Mouse (Mus musculus) midbrain, embryonic 12.5 days (tissue): ENCODE results near the gene Cdc42ep4. TPM values are rescaled to one million over a fixed set of nuclear protein-coding genes. Genes with fewer than 3 reads are reported as not detected.
A peak's percentile ranks its signal among the peaks of the same experiment; 100 is the strongest.

Experiments used
- ATAC-seq: fragments of 200-750 bp; cut with Nextera tagmentation; 2 replicates; pipeline ENCODE4 v1.8.0; 2017; ENCODE audit warnings: low read depth, moderate TSS enrichment, moderate library complexity; ENCODE audit not compliant: low FRiP score
- H3K27ac ChIP-seq: fragments of 300-500 bp; sonication (generic); replicated peaks from 2 replicates; pipeline ENCODE4 v1.5.1; 2016; ENCODE audit warnings: mild to moderate bottlenecking
- H3K27me3 ChIP-seq: fragments of 300-500 bp; sonication (generic); 2 replicates; pipeline ENCODE4 v1.6.1; 2016; ENCODE audit warnings: mild to moderate bottlenecking
- H3K36me3 ChIP-seq: fragments of 300-500 bp; sonication (generic); 2 replicates; pipeline ENCODE4 v1.6.1; 2016
- H3K4me1 ChIP-seq: fragments of 300-500 bp; sonication (generic); 2 replicates; pipeline ENCODE4 v1.6.1; 2016
- H3K4me2 ChIP-seq: fragments of 300-500 bp; sonication (generic); replicated peaks from 2 replicates; pipeline ENCODE4 v1.6.1; 2016; ENCODE audit warnings: mild to moderate bottlenecking, moderate library complexity
- H3K4me3 ChIP-seq: fragments of 300-500 bp; sonication (generic); 2 replicates; pipeline ENCODE4 v1.5.1; 2016; ENCODE audit warnings: mild to moderate bottlenecking
- H3K9ac ChIP-seq: fragments of 300-500 bp; sonication (generic); replicated peaks from 2 replicates; pipeline ENCODE4 v1.6.1; 2016; ENCODE audit warnings: mild to moderate bottlenecking, moderate library complexity
- H3K9me3 ChIP-seq: fragments of 300-500 bp; sonication (generic); 2 replicates; pipeline ENCODE4 v1.6.1; 2016; ENCODE audit warnings: mild to moderate bottlenecking
- WGBS: fragments of 180-500 bp; shearing (Covaris S2); methylation state at CpG from one replicate; pipeline ENCODE4 v1.1.7; 2016; 5-methylcytosine and 5-hydroxymethylcytosine counted together
- polyA plus RNA-seq: library from polyadenylated mRNA; unstranded; fragments of >200 nt; fragmentation: Nextera tagmentation; extraction: Ambion mirVana; gene quantifications from 2 replicates; pipeline ENCODE4 v1.2.1, GENCODE M21; 2016

Gene Cdc42ep4
- polyA plus RNA-seq, 1 experiment from 2014 or later, result 104 TPM

GRCm38 (mm10) chr11:113709272-113709671 is 42.4 kb downstream of the Cdc42ep4 start:
- Histone ChIP-seq H3K9ac (peak overlapping the region; percentile 7; the same call in 1 of the 2 replicates), H3K4me3 (no peak overlapping the region), H3K36me3 (peaks cover 9% of the 10 kb centered on the region; the same call in 1 of the 2 replicates), H3K9me3 (no peaks in the 10 kb centered on the region), H3K4me2 (peak overlapping the region; percentile 31; the same call in 1 of the 2 replicates), H3K4me1 (peaks cover 23% of the 10 kb centered on the region), H3K27ac (peak overlapping the region; percentile 76; the same call in 1 of the 2 replicates), H3K27me3 (peaks cover 22% of the 10 kb centered on the region)
- no peak for ATAC-seq
- WGBS, result 9% methylated on average over 15 of the region's 15 CpGs

- Histone ChIP-seq H3K4me1 (peaks cover 23% of the 10 kb centered on the region), H3K4me2 (no peak overlapping the region), H3K36me3 (peaks cover 9% of the 10 kb centered on the region; the same call in 1 of the 2 replicates), H3K27ac (no peak overlapping the region), H3K9me3 (no peaks in the 10 kb centered on the region), H3K27me3 (peaks cover 22% of the 10 kb centered on the region), H3K4me3 (no peak overlapping the region), H3K9ac (peak overlapping the region; percentile 7; the same call in 1 of the 2 replicates)
- ATAC-seq, result no peak
- WGBS, result 47% methylated on average over 19 of the region's 19 CpGs
Measured at GRCm38 (mm10) chr11:113708629-113709213, 43.0 kb downstream of the Cdc42ep4 start.

GRCm38 (mm10) chr11:113705966-113706652 is 45.6 kb downstream of the Cdc42ep4 start:
- Histone ChIP-seq H3K9ac (no peak overlapping the region), H3K4me1 (peaks cover 22% of the 10 kb centered on the region)
- no peak for ATAC-seq

GRCm38 (mm10) chr11:113703758-113704157 is 47.9 kb downstream of the Cdc42ep4 start:
- Histone ChIP-seq H3K4me3 (no peak overlapping the region), H3K27ac (no peak overlapping the region), H3K4me1 (no peaks in the 10 kb centered on the region), H3K4me2 (no peak overlapping the region), H3K36me3 (peaks cover 16% of the 10 kb centered on the region; the same call in 1 of the 2 replicates), H3K9me3 (no peaks in the 10 kb centered on the region), H3K9ac (no peak overlapping the region), H3K27me3 (peaks cover 12% of the 10 kb centered on the region)
- WGBS, result 48% methylated on average over 5 of the region's 5 CpGs
- peak; percentile 70 for ATAC-seq

More at GRCm38 (mm10) chr11:113705966-113706652, 45.6 kb downstream of the Cdc42ep4 start:
- 89% methylated on average over 15 of the region's 15 CpGs for WGBS
- Histone ChIP-seq H3K36me3 (peaks cover 14% of the 10 kb centered on the region; the same call in 1 of the 2 replicates), H3K4me2 (no peak overlapping the region), H3K9me3 (no peaks in the 10 kb centered on the region), H3K4me3 (no peak overlapping the region), H3K27me3 (peaks cover 22% of the 10 kb centered on the region), H3K27ac (no peak overlapping the region)

- Histone ChIP-seq H3K4me2 (no peak overlapping the region), H3K27me3 (no peaks in the 10 kb centered on the region), H3K4me3 (no peak overlapping the region), H3K4me1 (peaks cover 10% of the 10 kb centered on the region; the same call in 1 of the 2 replicates), H3K9ac (no peak overlapping the region), H3K36me3 (peaks cover 38% of the 10 kb centered on the region), H3K9me3 (peaks cover 3% of the 10 kb centered on the region; the same call in 1 of the 2 replicates), H3K27ac (no peak overlapping the region)
- ATAC-seq, result no peak
- whole genome bisulfite sequencing, result 88% methylated on average over 7 of the region's 7 CpGs
Measured at GRCm38 (mm10) chr11:113699643-113700042, 52.0 kb downstream of the Cdc42ep4 start.

GRCm38 (mm10) chr11:113698013-113698545 is 53.6 kb downstream of the Cdc42ep4 start:
- Histone ChIP-seq H3K9ac (no peak overlapping the region), H3K27me3 (no peaks in the 10 kb centered on the region), H3K4me3 (no peak overlapping the region), H3K9me3 (peaks cover 3% of the 10 kb centered on the region; the same call in 1 of the 2 replicates), H3K4me1 (peaks cover 10% of the 10 kb centered on the region; the same call in 1 of the 2 replicates), H3K36me3 (peaks cover 54% of the 10 kb centered on the region), H3K27ac (no peak overlapping the region), H3K4me2 (no peak overlapping the region)
- no peak for ATAC-seq
- 69% methylated on average over 12 of the region's 12 CpGs for WGBS

GRCm38 (mm10) chr11:113697571-113697970 is 54.1 kb downstream of the Cdc42ep4 start:
- H3K9ac ChIP-seq, result no peak overlapping the region
- H3K4me1 ChIP-seq, result peaks cover 10% of the 10 kb centered on the region; the same call in 1 of the 2 replicates
- H3K36me3 ChIP-seq, result peaks cover 59% of the 10 kb centered on the region
- no peak overlapping the region for H3K4me2 ChIP-seq
- peak overlapping the region; percentile 21; the same call in 1 of the 2 replicates for H3K27ac ChIP-seq
- peaks cover 3% of the 10 kb centered on the region; the same call in 1 of the 2 replicates for H3K9me3 ChIP-seq
- no peak for ATAC-seq
- H3K4me3 ChIP-seq, result no peak overlapping the region
- H3K27me3 ChIP-seq, result no peaks in the 10 kb centered on the region
- 22% methylated on average over 5 of the region's 5 CpGs for WGBS

- no peak overlapping the region for H3K9ac ChIP-seq
- H3K36me3 ChIP-seq, result peaks cover 88% of the 10 kb centered on the region
Measured at GRCm38 (mm10) chr11:113691851-113692250, 59.8 kb downstream of the Cdc42ep4 start.

GRCm38 (mm10) chr11:113691318-113691717 is 60.4 kb downstream of the Cdc42ep4 start:
- Histone ChIP-seq H3K4me3 (no peak overlapping the region), H3K36me3 (peaks cover 83% of the 10 kb centered on the region), H3K9me3 (peaks cover 3% of the 10 kb centered on the region; the same call in 1 of the 2 replicates), H3K27ac (no peak overlapping the region), H3K4me2 (no peak overlapping the region), H3K27me3 (no peaks in the 10 kb centered on the region), H3K9ac (no peak overlapping the region), H3K4me1 (peaks cover 8% of the 10 kb centered on the region)
- WGBS, result 95% methylated on average over 5 of the region's 5 CpGs
- ATAC-seq, result no peak

More at GRCm38 (mm10) chr11:113691851-113692250, 59.8 kb downstream of the Cdc42ep4 start:
- Histone ChIP-seq H3K4me3 (no peak overlapping the region), H3K27ac (no peak overlapping the region), H3K27me3 (no peaks in the 10 kb centered on the region), H3K4me1 (peaks cover 3% of the 10 kb centered on the region), H3K9me3 (peaks cover 3% of the 10 kb centered on the region; the same call in 1 of the 2 replicates), H3K4me2 (no peak overlapping the region)
- no peak for ATAC-seq
- WGBS, result 76% methylated on average over 3 of the region's 3 CpGs

GRCm38 (mm10) chr11:113690506-113690905 is 61.2 kb downstream of the Cdc42ep4 start:
- H3K4me3 ChIP-seq, result no peak overlapping the region
- ATAC-seq, result no peak
- no peaks in the 10 kb centered on the region for H3K27me3 ChIP-seq
- no peak overlapping the region for H3K4me2 ChIP-seq
- H3K27ac ChIP-seq, result no peak overlapping the region
- H3K4me1 ChIP-seq, result peaks cover 14% of the 10 kb centered on the region
- 94% methylated on average over 12 of the region's 12 CpGs for WGBS
- H3K9ac ChIP-seq, result no peak overlapping the region
- H3K36me3 ChIP-seq, result peaks cover 76% of the 10 kb centered on the region
- H3K9me3 ChIP-seq, result peaks cover 2% of the 10 kb centered on the region; the same call in 1 of the 2 replicates

- H3K27me3 ChIP-seq, result no peaks in the 10 kb centered on the region
- peaks cover 43% of the 10 kb centered on the region for H3K36me3 ChIP-seq
- H3K27ac ChIP-seq, result peak overlapping the region; percentile 68
- H3K9me3 ChIP-seq, result no peaks in the 10 kb centered on the region
- peak; percentile 5; the same call in 1 of the 2 replicates for ATAC-seq
- H3K4me2 ChIP-seq, result 0 out of 2 replicates have a peak overlapping the region, but pooled peaks have one; percentile 2
- peaks cover 33% of the 10 kb centered on the region for H3K4me1 ChIP-seq
- no peak overlapping the region for H3K9ac ChIP-seq
- H3K4me3 ChIP-seq, result no peak overlapping the region
- WGBS, result 58% methylated on average over 2 of the region's 2 CpGs
Measured at GRCm38 (mm10) chr11:113687031-113687430, 64.7 kb downstream of the Cdc42ep4 start.
